ENCODE assay signal across 19 mouse cellular contexts in the genomic region with DNA sequence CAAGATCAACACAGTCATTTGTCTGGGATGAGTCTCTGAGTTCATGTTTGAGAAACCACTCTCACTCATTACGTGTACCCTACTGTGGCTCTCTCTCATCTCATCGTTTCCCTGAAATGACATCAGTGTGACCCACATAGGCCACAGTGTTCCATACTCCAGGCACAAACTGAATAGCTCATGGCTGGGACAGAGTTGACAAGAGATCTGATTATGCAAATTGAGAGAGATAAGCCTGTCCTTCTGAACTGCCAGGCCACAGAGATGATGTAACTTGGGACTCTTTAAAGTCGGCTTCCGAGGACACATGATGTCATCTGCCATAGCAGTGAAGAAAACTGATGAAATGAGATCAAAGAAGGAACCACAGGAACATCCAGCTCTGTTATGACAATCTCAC.
DNase-seq lines count a peak whose midpoint lies in the region; ATAC-seq and TF ChIP-seq lines count a peak whose summit lies in the region.
"Had no signal": no experiment of that assay in that cellular context is flagged by ENCODE, and none has a peak within 500 bp of the region (broad histone marks: within the 10 kb centered on the region; RNA-seq: fewer than 3 reads in every experiment).

No protein-coding gene starts in this region.

- ATAC-seq in liver, embryonic 11.5 days (replicated peaks; ENCODE audit: low FRiP score): no peak
- ATAC-seq: forebrain, embryonic 13.5 days; forebrain, postnatal 0 days; Patski had no signal

- no peaks in the 10 kb centered on the region for H3K79me2 ChIP-seq in liver, adult 2 months (ENCODE audit: control insufficient read depth, insufficient read depth, low read length)

- no peak overlapping the region for H3K4me2 ChIP-seq in liver, embryonic 11.5 days
- H3K4me2 ChIP-seq: forebrain, embryonic 13.5 days; heart, embryonic 12.5 days; hindbrain, embryonic 14.5 days had no signal

- 40% methylated on average over 4 of the region's 4 CpGs for WGBS in liver, adult 2 months
- 68% methylated on average over 4 of the region's 4 CpGs for WGBS in liver, embryonic 11.5 days
- 71% methylated on average over 4 of the region's 4 CpGs for WGBS in heart, embryonic 10.5 days

- no peak for TF ChIP-seq POLR2A in liver, adult 2 months (IDR thresholded peaks at IDR 0.05; ENCODE audit: extremely low read depth, insufficient read depth, low read length)

- no peak overlapping the region for H3K9ac ChIP-seq in liver, adult 2 months (ENCODE audit: low read depth, low read length)
- no peak overlapping the region for H3K9ac ChIP-seq in liver, embryonic 11.5 days (ENCODE audit: low read depth, low read length)
- H3K9ac ChIP-seq: forebrain, embryonic 13.5 days; forebrain, postnatal 0 days; heart, embryonic 12.5 days; hindbrain, embryonic 14.5 days had no signal

- H3K27ac ChIP-seq in liver, adult 2 months (replicated peaks; ENCODE audit: insufficient read depth, low read depth, low read length): no peak overlapping the region
- no peak overlapping the region for H3K27ac ChIP-seq in liver, embryonic 11.5 days (ENCODE audit: low read depth, low read length)
- no peak overlapping the region for H3K27ac ChIP-seq in heart, embryonic 10.5 days
- H3K27ac ChIP-seq: forebrain, embryonic 13.5 days; heart, adult 2 months; hindbrain, embryonic 10.5 days; hindbrain, embryonic 14.5 days had no signal

- no peaks in the 10 kb centered on the region for H3K36me3 ChIP-seq in liver, adult 2 months (ENCODE audit: control insufficient read depth, insufficient read depth, low read length)
- H3K36me3 ChIP-seq in liver, embryonic 11.5 days (ENCODE audit: control insufficient read depth, insufficient read depth, low read length): no peaks in the 10 kb centered on the region
- H3K36me3 ChIP-seq in heart, embryonic 10.5 days: no peaks in the 10 kb centered on the region
- H3K36me3 ChIP-seq: heart, embryonic 12.5 days; hindbrain, embryonic 10.5 days had no signal

- peak; percentile 26 for DNase-seq in liver, adult 2 months (ENCODE audit: extremely low read depth, low read depth, low spot score)
- DNase-seq in liver, embryonic 11.5 days (ENCODE audit: low spot score): no peak
- DNase-seq in Muller cell, postnatal 12 days (ENCODE audit: inconsistent ontology term): peak; percentile 59
- peak; percentile 74 for DNase-seq in adrenal gland, adult 8-10 months
- DNase-seq in retina, adult 2 months (ENCODE audit: low read depth, low spot score): peak; percentile 9
- no peak for DNase-seq in layer of hippocampus, adult 8-10 months (ENCODE audit: low spot score in 2 of 2)
- no peak for DNase-seq in heart, embryonic 10.5 days (ENCODE audit: low spot score)
- DNase-seq in thymus, adult 18-20 months: no peak
- DNase-seq: cerebellum, adult 18-20 months; cerebellum, adult 9-11 months; cerebellum, postnatal 36 days; forebrain, postnatal 0 days; gastrocnemius, postnatal 14 days; heart, adult 2 months had no signal

- no peaks in the 10 kb centered on the region for H3K4me1 ChIP-seq in liver, adult 2 months (ENCODE audit: control insufficient read depth, insufficient read depth, low read length)
- no peaks in the 10 kb centered on the region for H3K4me1 ChIP-seq in liver, embryonic 11.5 days (replicated peaks; ENCODE audit: control insufficient read depth, insufficient read depth, low read length)
- no peaks in the 10 kb centered on the region for H3K4me1 ChIP-seq in heart, embryonic 10.5 days
- H3K4me1 ChIP-seq: forebrain, embryonic 13.5 days; heart, embryonic 12.5 days; hindbrain, embryonic 10.5 days had no signal

- H3K4me3 ChIP-seq in liver, adult 2 months (ENCODE audit: insufficient read depth, low read depth, low read length): no peak overlapping the region
- H3K4me3 ChIP-seq in liver, embryonic 11.5 days (ENCODE audit: low read depth, low read length): no peak overlapping the region
- H3K4me3 ChIP-seq in heart, embryonic 10.5 days: no peak overlapping the region
- H3K4me3 ChIP-seq: forebrain, embryonic 13.5 days; heart, adult 2 months; heart, embryonic 12.5 days; hindbrain, embryonic 10.5 days had no signal

- H3K27me3 ChIP-seq in liver, adult 2 months (ENCODE audit: control insufficient read depth, insufficient read depth, low read length): no peaks in the 10 kb centered on the region
- no peaks in the 10 kb centered on the region for H3K27me3 ChIP-seq in liver, embryonic 11.5 days (replicated peaks; ENCODE audit: control insufficient read depth, insufficient read depth, low read length)
- no peaks in the 10 kb centered on the region for H3K27me3 ChIP-seq in heart, embryonic 10.5 days (ENCODE audit: insufficient read depth, poor library complexity, severe bottlenecking)
- H3K27me3 ChIP-seq: forebrain, embryonic 13.5 days; heart, embryonic 12.5 days had no signal

- H3K9me3 ChIP-seq in liver, embryonic 11.5 days (ENCODE audit: control insufficient read depth, low read length): no peaks in the 10 kb centered on the region
- no peaks in the 10 kb centered on the region for H3K9me3 ChIP-seq in heart, embryonic 10.5 days
- H3K9me3 ChIP-seq: forebrain, embryonic 13.5 days; heart, embryonic 12.5 days; hindbrain, embryonic 10.5 days had no signal

- TF ChIP-seq CTCF in liver, adult 2 months (IDR thresholded peaks at IDR 0.05; ENCODE audit: low read depth, low read length): no peak

Comparison
In these comparisons a context has a peak if more than half of its experiments do, and no peak if none do; other contexts are left out.
1. DNase-seq: peak in liver, adult 2 months (single experiment), Muller cell, postnatal 12 days (single experiment), adrenal gland, adult 8-10 months (single experiment) and retina, adult 2 months (single experiment); none in liver, embryonic 11.5 days (single experiment), layer of hippocampus, adult 8-10 months (0 of 2), heart, embryonic 10.5 days (single experiment) and thymus, adult 18-20 months (0 of 2).